Mouse (Mus musculus) left cerebral cortex, adult 18-20 months (tissue): ENCODE measurements at regions not wholly inside any gene's neighbourhood (a gene's known extent, or its start where the extent isn't known, plus 50 kb on each side); places are given as distances from the start of the nearest gene placed in this dataset.

ENCODE experiments used
- DNase-seq, 2 experiments: peaks; one replicate each; pipeline ENCODE4 v3.0.0; 2021 to 2022; ENCODE audit warnings: low spot score in 2 of 2, mixed read lengths in 1 of 2

GRCm38 (mm10) chr4:62882276-62882675 lies 83.1 kb upstream of the Zfp618 start:
- DNase-seq = no peak

DNA sequence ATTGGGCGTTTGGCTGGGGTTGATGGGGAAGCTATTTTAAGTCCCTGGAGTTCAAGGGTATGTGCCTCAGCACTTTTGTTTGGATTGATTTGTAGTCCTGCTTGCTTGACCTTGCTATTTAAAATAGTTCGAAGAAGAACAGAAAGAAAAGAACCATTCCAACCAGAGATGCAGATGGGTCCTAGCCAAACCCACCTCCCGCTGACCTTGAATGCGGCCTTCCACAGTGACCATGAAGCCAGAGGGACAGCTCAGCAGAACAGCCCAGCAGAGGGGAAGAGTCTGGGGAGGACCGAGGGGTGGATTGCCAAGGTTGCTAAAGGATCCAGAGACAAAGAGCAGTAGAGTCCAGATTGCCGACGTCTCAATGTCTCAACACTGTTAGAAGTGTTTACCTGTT lies 76.6 kb upstream of the Zfp618 start:
- DNase-seq = no peak

- peak; percentile 19 to 36 for DNase-seq
Measured at GRCm38 (mm10) chr4:62889708-62890107, 75.7 kb upstream of the Zfp618 start.

- DNase-seq = no peak
Measured at GRCm38 (mm10) chr4:62890588-62891580, 74.5 kb upstream of the Zfp618 start.

DNA sequence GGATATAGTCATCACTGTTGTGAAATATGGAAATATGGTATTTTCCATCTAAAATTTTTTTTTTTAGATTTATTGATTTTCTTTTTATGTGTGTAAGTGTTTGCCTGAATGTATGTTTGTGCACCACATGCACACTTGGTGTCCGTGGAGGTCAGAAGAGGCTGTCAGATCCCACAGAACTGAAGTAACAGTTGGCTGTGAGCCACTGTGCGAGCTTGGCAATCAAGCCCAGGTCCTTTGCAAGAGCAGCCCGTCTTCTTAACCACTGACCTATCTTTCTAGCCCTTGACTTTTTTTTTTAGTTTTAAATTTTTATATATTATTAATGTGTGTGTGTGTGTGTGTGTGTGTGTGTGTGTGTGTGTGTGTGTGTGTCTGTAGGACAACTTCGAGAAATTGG lies 52.5 kb upstream of the Zfp618 start:
- DNase-seq = no peak
